Mouse (Mus musculus) pancreas, adult 10 weeks (tissue): ENCODE data around the gene Lin37. TPM values are rescaled to one million over a fixed set of nuclear protein-coding genes. Genes with fewer than 3 reads are reported as not detected.

ENCODE experiments used
- polyA plus RNA-seq: library from polyadenylated mRNA; stranded (reverse); fragments of 350-450 nt; fragmentation: Illumina TruSeq; extraction: RNeasy Lipid Tissue Mini Kit (QIAGEN cat#74804); gene quantifications from one replicate; pipeline ENCODE4 v1.2.3, GENCODE M21; 2015; ENCODE audit warnings: low read depth, low replicate concordance; ENCODE audit not compliant: insufficient read depth

Lin37 gene
- polyA plus RNA-seq = 63.0 TPM

DNA sequence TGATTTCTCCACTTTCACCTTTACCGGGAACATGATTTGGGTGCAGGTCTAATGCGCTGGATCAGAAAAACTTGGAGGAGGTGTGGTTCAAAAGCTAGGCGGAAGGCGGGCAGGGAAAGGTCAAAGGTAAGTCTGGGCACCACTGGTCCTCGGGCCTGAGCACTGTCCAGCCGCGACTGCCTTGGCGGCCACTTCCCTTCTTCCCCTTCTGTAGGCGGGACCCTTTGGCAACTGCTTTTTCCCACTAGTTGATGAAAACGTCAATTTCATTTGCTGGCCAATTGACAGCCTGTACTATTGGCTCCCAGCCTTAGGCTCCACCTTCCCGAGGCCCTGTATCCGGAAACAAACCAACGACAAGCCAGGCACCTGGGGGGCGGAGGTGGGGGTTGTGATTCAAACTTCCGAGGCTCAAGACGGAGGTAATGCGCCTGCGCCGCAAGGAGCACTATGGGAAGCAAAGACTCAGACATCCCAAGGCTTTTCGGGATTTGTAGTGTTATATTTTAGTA, at the start of gene Lin37:
Gene Lin37 (minus strand): TSS at position 396 of the 512 bp plus-strand sequence.

DNA sequence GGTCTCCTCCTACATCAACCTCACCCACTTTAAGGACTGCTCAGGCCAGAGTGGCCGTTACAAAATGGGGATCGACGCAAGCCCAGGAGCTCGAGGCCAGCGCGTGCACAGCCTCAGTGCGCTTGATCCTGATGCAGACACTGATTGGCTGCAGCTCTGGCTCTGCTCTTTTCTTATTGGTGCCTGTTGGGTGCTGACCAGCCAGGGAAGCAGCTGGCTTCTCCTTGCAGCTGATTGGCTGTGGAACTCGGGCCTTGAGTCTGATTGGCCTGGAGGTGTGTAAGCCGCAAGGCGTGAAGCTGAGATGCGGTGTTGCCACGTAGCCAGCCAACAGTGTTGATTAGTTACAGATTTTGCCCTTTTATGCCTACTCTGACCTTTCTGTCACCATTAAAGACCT, 39.1 kb upstream of the Lin37 start, which contains the start of gene Zbtb32:
Gene Zbtb32 (minus strand): TSS at position 124 of the 400 bp plus-strand sequence.

GRCm38 (mm10) chr7:30588676-30589434, 29.2 kb upstream of the Lin37 start, which contains the start of gene Kmt2b:
TSS of gene Kmt2b (minus strand) at chr7:30588726.

DNA sequence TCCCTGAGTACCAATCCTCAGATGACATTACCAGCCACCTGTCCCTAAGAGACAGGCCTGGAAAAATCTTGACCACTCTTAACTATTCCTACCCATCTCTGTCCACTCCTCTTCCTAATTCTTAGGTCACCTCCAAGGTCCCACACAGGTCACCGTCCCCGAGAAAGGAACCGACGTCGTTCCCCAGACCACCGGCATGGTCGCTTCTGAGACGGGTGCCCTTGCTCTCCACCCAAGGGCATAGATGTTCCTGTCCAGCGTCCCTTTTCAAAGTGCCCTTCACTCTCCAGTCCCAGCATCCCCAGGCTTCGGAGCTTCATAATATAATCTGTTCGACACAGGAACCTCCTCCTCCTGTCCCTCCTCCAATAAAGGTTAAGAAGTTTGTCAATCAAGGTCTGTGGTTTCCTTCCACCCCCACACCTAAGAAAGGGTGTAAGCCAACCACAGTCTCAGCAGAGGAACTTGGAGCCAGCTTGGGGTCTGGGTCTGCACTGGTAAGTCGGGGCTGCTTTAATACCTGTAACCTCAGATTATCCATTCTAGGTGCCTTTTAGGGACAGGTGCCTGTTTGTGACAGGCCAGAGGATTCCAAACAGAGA, 5.4 kb upstream of the Lin37 start, which contains the start of gene Igflr1:
Gene Igflr1 (plus strand): TSS at position 458 of the 602 bp plus-strand sequence.

GRCm38 (mm10) chr7:30563117-30563905, 3.7 kb upstream of the Lin37 start, which contains the start of the genes U2af1l4, Gm49396 and Psenen:
TSS of gene U2af1l4 (plus strand) at chr7:30563301.
TSS of gene Gm49396 (plus strand) at chr7:30563344.
TSS of gene Psenen (minus strand) at chr7:30563627.

GRCm38 (mm10) chr7:30552102-30553020, 7.3 kb downstream of the Lin37 start, which contains the start of the genes Hspb6 and Proser3:
TSS of gene Hspb6 (plus strand) at chr7:30552178.
TSS of gene Proser3 (minus strand) at chr7:30552299.

GRCm38 (mm10) chr7:30534633-30535577, 24.7 kb downstream of the Lin37 start, which contains the start of gene Arhgap33:
TSS of gene Arhgap33 (minus strand) at chr7:30535060.

Other genes with a start within 250 kb of the Lin37 start
- 122 TPM for gene Syne4, start 245.0 kb downstream of the Lin37 start, polyA plus RNA-seq
- gene E130208F15Rik, start 238.1 kb downstream of the Lin37 start, polyA plus RNA-seq = not detected
- 3.9 TPM for gene Sdhaf1, start 235.9 kb downstream of the Lin37 start, polyA plus RNA-seq
- 2.2 TPM for gene Lrfn3, start 197.1 kb downstream of the Lin37 start, polyA plus RNA-seq
- 19.8 TPM for gene Tyrobp, start 146.1 kb downstream of the Lin37 start, polyA plus RNA-seq
- gene Hcst, start 140.0 kb downstream of the Lin37 start, polyA plus RNA-seq = not detected
- 0.81 TPM for gene Nfkbid, start 138.1 kb downstream of the Lin37 start, polyA plus RNA-seq
- gene Aplp1, start 114.3 kb downstream of the Lin37 start, polyA plus RNA-seq = 34.1 TPM
- 2.1 TPM for gene Kirrel2, start 102.1 kb downstream of the Lin37 start, polyA plus RNA-seq
- 42.1 TPM for gene Nphs1, start 101.5 kb downstream of the Lin37 start, polyA plus RNA-seq
- not detected for gene Prodh2, start 66.2 kb downstream of the Lin37 start, polyA plus RNA-seq
- 2.0 TPM for gene Arhgap33, start 24.8 kb downstream of the Lin37 start, polyA plus RNA-seq
- gene Hspb6, start 7.7 kb downstream of the Lin37 start, polyA plus RNA-seq = 4.7 TPM
- 3.7 TPM for gene Proser3, start 7.5 kb downstream of the Lin37 start, polyA plus RNA-seq
- 5.9 TPM for gene U2af1l4, start 3.5 kb upstream of the Lin37 start, polyA plus RNA-seq
- gene Gm49396, start 3.5 kb upstream of the Lin37 start, polyA plus RNA-seq = 6.8 TPM
- 57.9 TPM for gene Psenen, start 3.8 kb upstream of the Lin37 start, polyA plus RNA-seq
- gene Igflr1, start 5.6 kb upstream of the Lin37 start, polyA plus RNA-seq = 8.7 TPM
- gene Kmt2b, start 28.9 kb upstream of the Lin37 start, polyA plus RNA-seq = 13.3 TPM
- not detected for gene Zbtb32, start 39.1 kb upstream of the Lin37 start, polyA plus RNA-seq
- gene Upk1a, start 53.0 kb upstream of the Lin37 start, polyA plus RNA-seq = not detected
- 125 TPM for gene Cox6b1, start 66.3 kb upstream of the Lin37 start, polyA plus RNA-seq
- not detected for gene Etv2, start 76.0 kb upstream of the Lin37 start, polyA plus RNA-seq
- gene Rbm42, start 90.5 kb upstream of the Lin37 start, polyA plus RNA-seq = 13.4 TPM
- gene Haus5, start 105.2 kb upstream of the Lin37 start, polyA plus RNA-seq = 5.9 TPM
- gene Pmis2, start 111.8 kb upstream of the Lin37 start, polyA plus RNA-seq = not detected
- not detected for gene 2200002J24Rik, start 139.1 kb upstream of the Lin37 start, polyA plus RNA-seq
- 0.65 TPM for gene Atp4a, start 152.4 kb upstream of the Lin37 start, polyA plus RNA-seq
- gene Tmem147, start 169.7 kb upstream of the Lin37 start, polyA plus RNA-seq = 89.1 TPM
- not detected for gene Gapdhs, start 183.8 kb upstream of the Lin37 start, polyA plus RNA-seq
- 11.2 TPM for gene Sbsn, start 191.6 kb upstream of the Lin37 start, polyA plus RNA-seq
- gene Dmkn, start 203.9 kb upstream of the Lin37 start, polyA plus RNA-seq = 10.9 TPM
- not detected for gene Krtdap, start 228.1 kb upstream of the Lin37 start, polyA plus RNA-seq